Mouse (Mus musculus) liver, embryonic 14.5 days (tissue): Measurements from ENCODE around the gene Gpatch3.

ENCODE experiments used
- CTCF ChIP-seq: IDR thresholded peaks from 2 replicates; pipeline ENCODE4 v1.5.1; 2016; ENCODE audit warnings: antibody characterized with exemption, low read depth, control low read depth
- EP300 ChIP-seq: IDR thresholded peaks from 2 replicates; pipeline ENCODE4 v1.6.1; 2016; ENCODE audit warnings: antibody characterized with exemption, low read depth

- TF ChIP-seq CTCF (no peak), EP300 (no peak)
These were observed 29.6 kb downstream of the Gpatch3 start for GRCm38 (mm10) chr4:133604175-133604574.
